Mouse (Mus musculus) bone marrow macrophage, adult 2 months (primary cell): ENCODE measurements at regions not wholly inside any gene's neighbourhood (a gene's known extent, or its start where the extent isn't known, plus 50 kb on each side); places are given as distances from the start of the nearest gene placed in this dataset.
A peak's percentile ranks its signal among the peaks of the same experiment; 100 is the strongest.

ENCODE experiments used
- H3K27ac ChIP-seq: 2 replicates; pipeline ENCODE4 v1.5.1; 2012; ENCODE audit warnings: low read depth, low read length; ENCODE audit not compliant: insufficient read depth
- H3K4me1 ChIP-seq: 2 replicates; pipeline ENCODE4 v1.6.1; 2012; ENCODE audit warnings: low read length; ENCODE audit not compliant: control insufficient read depth, insufficient read depth
- H3K4me3 ChIP-seq: 2 replicates; pipeline ENCODE4 v1.5.1; 2012; ENCODE audit warnings: mild to moderate bottlenecking, low read length, moderate library complexity; ENCODE audit not compliant: insufficient read depth
- CTCF ChIP-seq: IDR thresholded peaks from 2 replicates; pipeline ENCODE4 v1.5.1; 2012; ENCODE audit warnings: low read depth, mild to moderate bottlenecking, low read length, moderate library complexity
- POLR2A ChIP-seq: IDR thresholded peaks from 2 replicates; pipeline ENCODE4 v1.6.1; 2012; ENCODE audit warnings: mild to moderate bottlenecking, low read depth, low read length, borderline replicate concordance

GRCm38 (mm10) chr1:152313480-152313879 is 73.0 kb downstream of the Tsen15 start:
- H3K27ac ChIP-seq, result no peak overlapping the region
- H3K4me3 ChIP-seq, result no peak overlapping the region
- H3K4me1 ChIP-seq, result no peaks in the 10 kb centered on the region
- 0 out of 2 replicates have a peak, but pooled peaks have one; percentile 19 for TF ChIP-seq CTCF
- no peak for TF ChIP-seq POLR2A

GRCm38 (mm10) chr1:152305461-152305860 is 81.0 kb downstream of the Tsen15 start:
- Histone ChIP-seq H3K27ac (no peak overlapping the region), H3K4me3 (no peak overlapping the region), H3K4me1 (no peaks in the 10 kb centered on the region)
- no peak for TF ChIP-seq CTCF
- TF ChIP-seq POLR2A, result no peak

GRCm38 (mm10) chr1:152304487-152305130 is 81.9 kb downstream of the Tsen15 start:
- Histone ChIP-seq H3K4me3 (no peak overlapping the region), H3K4me1 (no peaks in the 10 kb centered on the region), H3K27ac (no peak overlapping the region)
- TF ChIP-seq CTCF (no peak), POLR2A (no peak)

- no peaks in the 10 kb centered on the region for H3K4me1 ChIP-seq
- H3K4me3 ChIP-seq, result no peak overlapping the region
- TF ChIP-seq CTCF (no peak), POLR2A (no peak)
- no peak overlapping the region for H3K27ac ChIP-seq
Measured at GRCm38 (mm10) chr1:152301355-152301754, 85.1 kb downstream of the Tsen15 start.

GRCm38 (mm10) chr1:152292196-152292736 is 94.2 kb downstream of the Tsen15 start:
- TF ChIP-seq POLR2A, result no peak
- TF ChIP-seq CTCF, result no peak
- Histone ChIP-seq H3K4me1 (peaks cover 22% of the 10 kb centered on the region), H3K4me3 (no peak overlapping the region), H3K27ac (no peak overlapping the region)

GRCm38 (mm10) chr1:152290768-152291167 is 95.7 kb downstream of the Tsen15 start:
- H3K4me1 ChIP-seq, result peaks cover 22% of the 10 kb centered on the region
- H3K27ac ChIP-seq, result no peak overlapping the region
- TF ChIP-seq CTCF (peak; percentile 89), POLR2A (no peak)
- H3K4me3 ChIP-seq, result no peak overlapping the region

GRCm38 (mm10) chr1:152287566-152288490 is 98.7 kb downstream of the Tsen15 start:
- no peak overlapping the region; the same call in 1 of the 2 replicates for H3K4me3 ChIP-seq
- no peak overlapping the region for H3K27ac ChIP-seq
- TF ChIP-seq CTCF, result no peak
- H3K4me1 ChIP-seq, result peaks cover 22% of the 10 kb centered on the region

GRCm38 (mm10) chr1:152286677-152287076 is 99.8 kb downstream of the Tsen15 start:
- Histone ChIP-seq H3K27ac (no peak overlapping the region), H3K4me3 (no peak overlapping the region), H3K4me1 (peaks cover 15% of the 10 kb centered on the region)
- no peak for TF ChIP-seq POLR2A
- no peak for TF ChIP-seq CTCF

GRCm38 (mm10) chr1:152282106-152282505 is 104.4 kb downstream of the Tsen15 start:
- no peak for TF ChIP-seq CTCF
- TF ChIP-seq POLR2A, result no peak
- H3K4me1 ChIP-seq, result no peaks in the 10 kb centered on the region
- H3K4me3 ChIP-seq, result no peak overlapping the region
- no peak overlapping the region for H3K27ac ChIP-seq

- no peak for TF ChIP-seq CTCF
- no peak for TF ChIP-seq POLR2A
- Histone ChIP-seq H3K4me3 (no peak overlapping the region), H3K4me1 (no peaks in the 10 kb centered on the region), H3K27ac (no peak overlapping the region)
Measured at GRCm38 (mm10) chr1:152281201-152281600, 105.3 kb downstream of the Tsen15 start.
